Mouse (Mus musculus) embryonic facial prominence, embryonic 14.5 days (tissue): Measurements from ENCODE around the gene Ttyh1. TPM values are rescaled to one million over a fixed set of nuclear protein-coding genes. Genes with fewer than 3 reads are reported as not detected.
"Not testable (repeated sequence)": the region's sequence is repeated elsewhere in the genome, so short reads cannot be mapped to it uniquely, and the experiment has no call there.

Experiments
- ATAC-seq: fragments of 200-750 bp; cut with Nextera tagmentation; 2 replicates; pipeline ENCODE4 v1.8.0; 2017; ENCODE audit warnings: low read depth, moderate number of reproducible peaks, moderate TSS enrichment
- DNase-seq: peaks from one replicate; pipeline ENCODE4 v3.0.0-alpha.2; 2015; ENCODE audit warnings: low spot score
- H3K27ac ChIP-seq: fragments of 300-500 bp; sonication (generic); replicated peaks from 2 replicates; pipeline ENCODE4 v1.5.1; 2014; ENCODE audit warnings: low read depth, mild to moderate bottlenecking, low read length, moderate library complexity
- H3K27me3 ChIP-seq: fragments of 300-500 bp; sonication (generic); replicated peaks from 2 replicates; pipeline ENCODE4 v1.6.1; 2014; ENCODE audit warnings: low read length; ENCODE audit not compliant: control insufficient read depth, insufficient read depth
- H3K36me3 ChIP-seq: fragments of 300-500 bp; sonication (generic); 2 replicates; pipeline ENCODE4 v1.6.1; 2014; ENCODE audit warnings: low read length, mixed read lengths; ENCODE audit not compliant: control insufficient read depth, insufficient read depth
- H3K4me1 ChIP-seq: fragments of 300-500 bp; sonication (generic); 2 replicates; pipeline ENCODE4 v1.6.1; 2014; ENCODE audit warnings: antibody characterized with exemption, low read length; ENCODE audit not compliant: control insufficient read depth, insufficient read depth
- H3K4me2 ChIP-seq: fragments of 300-500 bp; sonication (generic); 2 replicates; pipeline ENCODE4 v1.6.1; 2014; ENCODE audit warnings: low read depth, mild to moderate bottlenecking, low read length, moderate library complexity, mixed read lengths
- H3K4me3 ChIP-seq: fragments of 300-500 bp; sonication (generic); 2 replicates; pipeline ENCODE4 v1.5.1; 2014; ENCODE audit warnings: low read depth, mild to moderate bottlenecking, low read length
- H3K9ac ChIP-seq: fragments of 300-500 bp; sonication (generic); 2 replicates; pipeline ENCODE4 v1.6.1; 2014; ENCODE audit warnings: low read depth, mild to moderate bottlenecking, low read length, moderate library complexity, mixed read lengths
- H3K9me3 ChIP-seq: fragments of 300-500 bp; sonication (generic); 2 replicates; pipeline ENCODE4 v1.6.1; 2016; ENCODE audit warnings: low read length; ENCODE audit not compliant: control insufficient read depth
- WGBS: fragments of 180-500 bp; shearing (Covaris S2); extraction: QIAGEN DNeasy Blood & Tissue Kit; methylation state at CpG from one replicate; pipeline ENCODE4 v1.1.7; 2014; 5-methylcytosine and 5-hydroxymethylcytosine counted together
- polyA plus RNA-seq: library from polyadenylated mRNA; unstranded; fragments of >200 nt; fragmentation: Nextera tagmentation; extraction: Ambion mirVana; gene quantifications from 2 replicates; pipeline ENCODE4 v1.2.1, GENCODE M21; 2014

Gene Ttyh1
- polyA plus RNA-seq, 1 experiment from 2014 or later = 8.7 TPM

DNA sequence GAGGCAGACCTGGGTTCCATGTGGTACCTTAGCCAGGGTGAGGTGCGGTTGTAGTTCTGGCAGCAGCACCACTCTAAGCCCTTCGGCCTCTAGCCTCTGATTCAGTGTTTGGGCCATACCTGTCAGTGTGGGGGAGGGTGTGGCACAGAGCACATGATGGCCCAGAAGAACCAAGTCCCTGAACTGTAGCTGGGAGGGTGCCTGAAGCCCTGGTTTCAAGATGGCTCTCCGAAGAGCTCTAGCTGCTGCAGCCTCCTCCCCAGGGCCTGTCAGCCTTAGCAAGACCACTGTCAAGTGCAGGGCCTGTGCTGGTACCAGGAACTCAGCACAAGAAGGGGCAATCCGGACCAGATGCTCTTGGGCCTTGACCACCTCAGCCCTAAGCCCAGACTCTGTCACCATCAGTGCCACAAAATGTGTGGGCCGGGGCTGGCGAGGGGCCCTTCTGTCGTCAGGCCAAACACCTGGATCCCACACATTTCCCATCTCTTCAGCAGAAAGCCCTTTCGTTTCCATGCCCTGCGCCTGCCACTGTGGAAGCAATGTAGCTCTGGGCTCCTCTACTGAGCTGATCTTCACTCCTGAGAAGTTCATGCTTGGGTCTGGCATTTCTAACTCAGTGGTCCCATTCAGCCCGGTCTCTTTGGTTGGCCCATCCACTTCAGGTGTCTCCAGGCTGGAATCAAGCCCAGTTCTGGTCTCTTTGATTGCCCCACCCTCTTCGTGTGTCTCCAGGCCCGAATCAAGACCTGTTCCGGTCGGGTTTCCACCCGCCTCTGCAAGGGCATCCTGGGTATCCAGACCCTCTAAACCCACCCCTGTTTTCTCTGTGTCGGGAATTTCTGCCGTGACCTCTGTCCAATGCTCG lies 29.4 kb downstream of the Ttyh1 start:
- peaks cover 18% of the 10 kb centered on the region for H3K4me1 ChIP-seq
- peak; percentile 12 for ATAC-seq
- peaks cover 56% of the 10 kb centered on the region for H3K36me3 ChIP-seq
- H3K27ac ChIP-seq = peak overlapping the region; percentile 95
- peak overlapping the region; percentile 86 for H3K9ac ChIP-seq
- WGBS = 28% methylated on average over 18 of the region's 18 CpGs
- H3K27me3 ChIP-seq = 0 out of 2 replicates have a peak, but pooled peaks cover 3% of the 10 kb centered on the region
- peak; percentile 45 for DNase-seq
- H3K9me3 ChIP-seq = no peaks in the 10 kb centered on the region
- peak overlapping the region; percentile 73 for H3K4me3 ChIP-seq
- peak overlapping the region; percentile 91 for H3K4me2 ChIP-seq

GRCm38 (mm10) chr7:4149209-4150054 lies 30.2 kb downstream of the Ttyh1 start:
- H3K4me2 ChIP-seq = peak overlapping the region; percentile 91
- H3K36me3 ChIP-seq = peaks cover 47% of the 10 kb centered on the region
- 0 out of 2 replicates have a peak, but pooled peaks cover 3% of the 10 kb centered on the region for H3K27me3 ChIP-seq
- H3K4me3 ChIP-seq = peak overlapping the region; percentile 73
- peak; percentile 75 for ATAC-seq
- H3K9me3 ChIP-seq = no peaks in the 10 kb centered on the region
- peak; percentile 95 for DNase-seq
- under 1% methylated on average over 49 of the region's 64 CpGs for WGBS
- peak overlapping the region; percentile 95 for H3K27ac ChIP-seq
- peaks cover 18% of the 10 kb centered on the region for H3K4me1 ChIP-seq
- peak overlapping the region; percentile 86 for H3K9ac ChIP-seq

DNA sequence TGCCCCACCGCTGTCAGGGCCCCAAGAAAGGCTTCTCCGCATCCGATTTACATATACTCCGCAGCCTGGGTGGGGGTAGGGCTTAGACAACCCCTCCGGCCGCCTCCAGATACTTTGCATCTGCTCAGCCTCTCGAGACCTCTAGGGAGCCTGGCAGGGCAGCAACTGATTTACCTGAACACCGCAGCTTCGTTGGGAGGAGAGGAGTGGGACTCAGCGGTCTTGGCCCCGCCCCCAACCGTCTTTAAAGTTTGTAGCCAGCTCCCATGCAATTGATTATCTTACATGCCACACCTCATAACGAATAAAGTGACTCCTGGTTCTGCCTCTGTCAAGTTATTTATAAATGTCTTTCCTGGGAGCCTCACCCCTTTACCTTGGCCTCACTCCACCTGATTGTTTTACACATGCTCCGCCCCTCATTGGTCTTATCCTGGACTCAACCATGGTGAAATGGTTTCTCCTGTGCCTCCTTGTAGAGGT lies 30.9 kb downstream of the Ttyh1 start, which contains the start of gene Leng9:
TSS of gene Leng9 (minus strand) at position 316 of the 483 bp plus-strand sequence.
- Histone ChIP-seq H3K36me3 (peaks cover 41% of the 10 kb centered on the region), H3K4me2 (peak within 1 kb of the TSS; percentile 91), H3K27ac (peak within 1 kb of the TSS; percentile 95), H3K9me3 (no peaks in the 10 kb centered on the region), H3K9ac (peak within 1 kb of the TSS; percentile 86), H3K4me1 (peaks cover 18% of the 10 kb centered on the region), H3K4me3 (peak within 1 kb of the TSS; percentile 73), H3K27me3 (0 out of 2 replicates have a peak, but pooled peaks cover 3% of the 10 kb centered on the region)
- WGBS = 2% methylated on average over 14 of the region's 14 CpGs
- ATAC-seq (peak; percentile 13), DNase-seq (no peak)

GRCm38 (mm10) chr7:4150811-4151221 lies 31.6 kb downstream of the Ttyh1 start:
- H3K9ac ChIP-seq = 0 out of 2 replicates have a peak overlapping the region, but pooled peaks have one; percentile 16
- H3K4me2 ChIP-seq = peak overlapping the region; percentile 91
- peak overlapping the region; percentile 73 for H3K4me3 ChIP-seq
- 0 out of 2 replicates have a peak, but pooled peaks cover 3% of the 10 kb centered on the region for H3K27me3 ChIP-seq
- H3K4me1 ChIP-seq = peaks cover 18% of the 10 kb centered on the region
- H3K27ac ChIP-seq = no peak overlapping the region
- no peak for DNase-seq
- peaks cover 33% of the 10 kb centered on the region for H3K36me3 ChIP-seq
- H3K9me3 ChIP-seq = no peaks in the 10 kb centered on the region
- 23% methylated on average over 14 of the region's 14 CpGs for WGBS
- no peak for ATAC-seq

GRCm38 (mm10) chr7:4151241-4151640 lies 32.0 kb downstream of the Ttyh1 start:
- no peaks in the 10 kb centered on the region for H3K9me3 ChIP-seq
- WGBS = 27% methylated on average over 19 of the region's 22 CpGs
- ATAC-seq (no peak), DNase-seq (no peak)
- peaks cover 18% of the 10 kb centered on the region for H3K4me1 ChIP-seq
- no peak overlapping the region for H3K9ac ChIP-seq
- no peak overlapping the region for H3K27ac ChIP-seq
- 0 out of 2 replicates have a peak, but pooled peaks cover 3% of the 10 kb centered on the region for H3K27me3 ChIP-seq
- H3K36me3 ChIP-seq = peaks cover 29% of the 10 kb centered on the region
- H3K4me3 ChIP-seq = no peak overlapping the region
- H3K4me2 ChIP-seq = peak overlapping the region; percentile 91; the same call in 1 of the 2 replicates

GRCm38 (mm10) chr7:4154356-4154755 lies 35.1 kb downstream of the Ttyh1 start:
- Histone ChIP-seq H3K27me3 (0 out of 2 replicates have a peak, but pooled peaks cover 3% of the 10 kb centered on the region), H3K9me3 (no peaks in the 10 kb centered on the region), H3K4me2 (no peak overlapping the region), H3K9ac (no peak overlapping the region), H3K27ac (no peak overlapping the region), H3K4me3 (no peak overlapping the region), H3K36me3 (peaks cover 8% of the 10 kb centered on the region; the same call in 1 of the 2 replicates), H3K4me1 (peaks cover 9% of the 10 kb centered on the region)
- 80% methylated on average over 5 of the region's 5 CpGs for WGBS
- DNase-seq (no peak), ATAC-seq (no peak)

- no peak overlapping the region for H3K27ac ChIP-seq
Observed at GRCm38 (mm10) chr7:4154976-4155375, 35.8 kb downstream of the Ttyh1 start.

GRCm38 (mm10) chr7:4161596-4161995 lies 42.4 kb downstream of the Ttyh1 start:
- 94% methylated on average over 4 of the region's 4 CpGs for WGBS
- not testable (repeated sequence) for H3K27me3 ChIP-seq, H3K9ac ChIP-seq, DNase-seq, ATAC-seq, H3K9me3 ChIP-seq, H3K36me3 ChIP-seq, H3K4me3 ChIP-seq, H3K4me2 ChIP-seq, H3K27ac ChIP-seq
- H3K4me1 ChIP-seq = peaks cover 15% of the 10 kb centered on the region

More at GRCm38 (mm10) chr7:4154976-4155375, 35.8 kb downstream of the Ttyh1 start:
- no peak overlapping the region for H3K9ac ChIP-seq
- DNase-seq (no peak), ATAC-seq (no peak)
- WGBS = 59% methylated on average over 4 of the region's 4 CpGs
- no peak overlapping the region for H3K4me2 ChIP-seq
- no peak overlapping the region for H3K4me3 ChIP-seq
- peaks cover 9% of the 10 kb centered on the region for H3K4me1 ChIP-seq
- 0 out of 2 replicates have a peak, but pooled peaks cover 3% of the 10 kb centered on the region for H3K27me3 ChIP-seq
- H3K36me3 ChIP-seq = peaks cover 8% of the 10 kb centered on the region; the same call in 1 of the 2 replicates
- H3K9me3 ChIP-seq = no peaks in the 10 kb centered on the region
